Mouse (Mus musculus) E14TG2a.4 (cell line): ENCODE data around the gene Ttf1.

ENCODE experiments used
- CTCF ChIP-seq: conservative IDR thresholded peaks from 2 replicates; pipeline ENCODE4 v1.5.1; 2014; ENCODE audit warnings: low read length
- NANOG ChIP-seq: IDR thresholded peaks from 2 replicates; pipeline ENCODE4 v1.6.1; 2014; ENCODE audit warnings: borderline replicate concordance, low read length, mixed read lengths

- no peak for TF ChIP-seq CTCF
- TF ChIP-seq NANOG = no peak
These were observed 14.6 kb downstream of the Ttf1 start for GRCm38 (mm10) chr2:29074676-29075075.
